Mouse (Mus musculus): ENCODE results near the gene Ddhd1. TPM values are rescaled to one million over a fixed set of nuclear protein-coding genes. Genes with fewer than 3 reads are reported as not detected.

Gene Ddhd1
- polyA plus RNA-seq, 1 experiment from 2014 or later = 23.7 TPM

Small RNA genes within 50 kb of the gene (microRNA-seq; reads per million reads assigned to microRNA genes)
- gene Mir5131 = 0.44 reads per million

Other genes with a start within 250 kb of the Ddhd1 start
- 49.1 and 63.8 TPM in 2 replicates for gene Fermt2, start 128.0 kb downstream of the Ddhd1 start, polyA plus RNA-seq (2014; fragmentation: Nextera tagmentation; extraction: Ambion mirVana)